Mouse (Mus musculus) frontal cortex, postnatal 36 days (tissue): ENCODE measurements at regions not wholly inside any gene's neighbourhood (a gene's known extent, or its start where the extent isn't known, plus 50 kb on each side); places are given as distances from the start of the nearest gene placed in this dataset.
"Not testable (repeated sequence)": the region's sequence is repeated elsewhere in the genome, so short reads cannot be mapped to it uniquely, and the experiment has no call there.

Experiments
- DNase-seq, 2 experiments: peaks; one replicate each; pipeline ENCODE4 v3.0.0; 2022; ENCODE audit warnings: low spot score in 2 of 2

- DNase-seq, result no peak
Observed at GRCm38 (mm10) chr1:79379736-79380135, 60.2 kb downstream of the Scg2 start.

- no peak for DNase-seq
Observed at GRCm38 (mm10) chr1:79374811-79375210, 65.1 kb downstream of the Scg2 start.

GRCm38 (mm10) chr1:79357291-79358045, 82.5 kb downstream of the Scg2 start:
- no peak for DNase-seq

GRCm38 (mm10) chr1:79346511-79346910, 93.4 kb downstream of the Scg2 start:
- peak in 1 of 2 experiments; percentile 6 for DNase-seq

GRCm38 (mm10) chr1:79335480-79336114, 104.3 kb downstream of the Scg2 start:
- DNase-seq, result no peak

- no peak for DNase-seq
Observed at GRCm38 (mm10) chr1:79317194-79317593, 122.7 kb downstream of the Scg2 start.

GRCm38 (mm10) chr1:79314774-79315173, 125.1 kb downstream of the Scg2 start:
- DNase-seq, result no peak

- peak in 1 of 2 experiments; percentile 38 for DNase-seq
Observed at GRCm38 (mm10) chr1:79312153-79312552, 127.8 kb downstream of the Scg2 start.

- no peak for DNase-seq
Observed at GRCm38 (mm10) chr1:79303602-79304001, 136.3 kb downstream of the Scg2 start.

- DNase-seq, result no peak
Observed at GRCm38 (mm10) chr1:79299639-79300038, 140.3 kb downstream of the Scg2 start.

- peak in 1 of 2 experiments; percentile 16 for DNase-seq
Observed at GRCm38 (mm10) chr1:79259726-79260125, 180.2 kb downstream of the Scg2 start.

GRCm38 (mm10) chr1:79212970-79213369, 226.9 kb downstream of the Scg2 start:
- DNase-seq, result no peak

- DNase-seq, result peak in 1 of 2 experiments; percentile 9
Observed at GRCm38 (mm10) chr1:79212471-79212870, 227.4 kb downstream of the Scg2 start.

- not testable (repeated sequence) for DNase-seq
Observed at GRCm38 (mm10) chr1:79211981-79212380, 227.9 kb downstream of the Scg2 start.

- no peak for DNase-seq
Observed at GRCm38 (mm10) chr1:79207207-79207606, 232.7 kb downstream of the Scg2 start.

GRCm38 (mm10) chr1:79197682-79198081, 242.2 kb downstream of the Scg2 start:
- DNase-seq, result no peak

- DNase-seq, result no peak
Observed at GRCm38 (mm10) chr1:79191031-79191430, 248.9 kb downstream of the Scg2 start.

- DNase-seq, result no peak
Observed at GRCm38 (mm10) chr1:79183534-79184411, 256.1 kb downstream of the Scg2 start.

GRCm38 (mm10) chr1:79144113-79144512, 295.8 kb downstream of the Scg2 start:
- DNase-seq, result peak; percentile 3 to 11
